Mouse (Mus musculus): Measurements from ENCODE around the gene Barx1. TPM values are rescaled to one million over a fixed set of nuclear protein-coding genes. Genes with fewer than 3 reads are reported as not detected.

Gene Barx1
- polyA plus RNA-seq (2017; shearing (Covaris generic)), result not detected

DNA sequence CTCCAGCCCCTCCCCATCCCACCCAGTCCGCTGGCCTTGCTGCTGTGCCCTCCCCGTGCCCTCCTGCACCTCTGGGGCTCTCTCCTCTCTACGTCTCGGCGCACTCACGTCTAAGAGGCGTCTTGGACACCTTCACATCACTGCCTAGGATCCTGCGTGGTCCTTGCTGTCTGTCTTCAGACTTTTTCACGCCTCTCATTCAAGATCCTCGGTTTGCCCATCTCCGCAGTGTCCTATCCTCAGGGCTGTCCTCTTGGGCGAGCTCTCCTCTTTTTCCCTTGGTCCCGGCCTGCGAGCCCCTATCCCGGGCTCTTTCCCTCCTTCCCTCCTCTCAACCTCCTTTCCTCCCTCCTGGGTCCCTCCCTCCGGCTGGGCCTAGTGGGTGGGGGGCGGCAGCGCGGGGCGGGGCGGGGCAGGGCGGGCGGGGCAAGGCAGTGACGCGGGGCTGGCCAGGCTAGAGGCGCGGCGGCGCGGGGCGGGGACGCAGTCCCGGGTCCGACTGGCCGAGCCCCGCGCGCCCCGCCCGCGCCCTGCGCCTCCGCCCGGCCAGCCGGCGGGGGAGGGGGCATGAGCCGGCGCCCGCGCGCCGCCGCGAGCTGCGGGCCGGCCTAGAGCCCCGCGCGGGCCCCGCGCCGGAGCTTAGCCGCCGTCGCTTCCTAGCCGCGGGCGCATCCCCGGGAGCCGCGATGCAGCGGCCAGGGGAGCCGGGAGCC is at the start of gene Barx1:
Gene Barx1, plus strand, starts transcription at position 568 of the 713 bp plus-strand sequence.
- no peak for ATAC-seq

GRCm38 (mm10) chr13:48614525-48614924 is 48.3 kb upstream of the Barx1 start:
- no peak for ATAC-seq

GRCm38 (mm10) chr13:48617774-48618173 is 45.0 kb upstream of the Barx1 start:
- no peak for ATAC-seq

GRCm38 (mm10) chr13:48618890-48619289 is 43.9 kb upstream of the Barx1 start:
- no peak for ATAC-seq

DNA sequence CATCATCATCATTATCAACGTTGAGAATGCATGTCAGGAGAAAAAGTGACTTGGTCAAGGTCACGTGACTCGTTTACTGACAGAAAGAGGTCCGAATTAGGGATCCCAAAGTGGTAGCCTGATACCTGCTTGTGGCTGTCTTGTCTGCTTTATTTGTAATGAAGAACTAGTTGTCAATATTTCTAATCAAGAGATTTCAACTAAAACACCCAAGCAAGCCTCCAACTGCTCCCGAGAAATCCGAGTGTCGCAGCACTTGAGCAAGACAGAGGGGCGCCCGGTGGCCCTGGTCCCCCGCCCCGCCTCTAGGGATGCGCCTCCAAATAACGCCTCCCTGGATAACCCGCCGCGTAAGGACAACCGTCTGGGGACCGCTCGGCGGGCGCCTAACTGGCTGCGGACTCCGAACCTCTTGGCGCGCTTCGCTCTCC is 37.8 kb upstream of the Barx1 start:
- peak; percentile 25 for ATAC-seq

DNA sequence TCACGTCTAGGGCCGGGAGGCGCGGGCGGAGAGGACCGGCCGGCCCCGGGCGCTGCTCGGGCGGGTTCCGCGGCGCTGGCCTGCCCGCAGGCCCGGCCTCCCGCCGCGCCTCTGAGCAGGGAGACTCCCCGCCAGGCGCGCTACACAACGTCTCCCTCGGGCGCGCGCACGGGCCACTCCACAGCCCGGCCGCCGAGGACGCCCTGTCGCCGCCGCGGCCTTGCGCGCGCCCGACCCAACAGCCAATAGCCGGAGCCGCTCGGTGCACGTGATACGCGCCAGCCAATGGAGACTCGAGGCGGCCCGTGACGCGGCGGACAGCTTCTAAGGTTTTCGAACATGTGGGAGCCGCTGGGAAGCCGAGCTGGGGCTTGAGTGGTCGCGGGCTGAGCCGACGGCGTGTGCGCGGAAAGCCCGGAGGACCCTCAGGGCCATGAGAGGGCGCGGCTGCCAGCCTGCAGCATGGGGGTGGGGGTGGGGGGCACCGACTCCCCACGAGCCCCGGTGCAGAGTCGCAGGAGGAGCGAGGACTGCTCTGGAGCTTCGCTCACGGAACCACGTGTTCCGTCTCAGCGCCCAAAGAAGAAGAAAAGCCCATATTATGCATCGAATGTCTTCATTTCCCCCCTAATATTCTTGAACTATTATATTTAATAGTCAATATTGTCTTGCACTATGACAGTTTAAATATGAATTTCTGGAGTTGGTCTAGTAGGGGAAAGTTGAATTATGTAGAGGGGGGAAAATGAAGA is 37.2 kb upstream of the Barx1 start, which contains the start of gene Ptpdc1:
Gene Ptpdc1, minus strand, starts transcription at position 232 of the 752 bp plus-strand sequence.
- peak; percentile 99 for ATAC-seq

GRCm38 (mm10) chr13:48631691-48632090 is 31.1 kb upstream of the Barx1 start:
- ATAC-seq, result no peak

GRCm38 (mm10) chr13:48637706-48638105 is 25.1 kb upstream of the Barx1 start:
- no peak for ATAC-seq

DNA sequence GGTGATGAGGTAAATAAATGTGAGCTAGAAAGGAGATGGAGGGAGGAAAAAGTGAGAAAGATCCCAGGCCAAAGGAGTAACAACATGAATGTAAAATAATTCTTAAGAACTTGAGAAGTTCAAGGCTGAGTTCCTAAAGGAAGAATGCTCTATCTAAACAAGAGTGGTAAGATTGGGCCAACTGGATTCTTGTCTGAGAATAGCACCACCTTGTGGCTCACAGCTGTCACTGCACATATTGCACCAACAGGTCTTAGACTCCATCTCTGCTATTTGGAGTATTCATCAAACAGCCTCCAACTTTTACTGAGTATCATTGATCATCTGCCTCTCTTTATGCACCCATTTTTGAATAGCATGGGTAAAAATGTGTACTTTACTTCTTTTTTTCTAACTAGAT is 23.2 kb upstream of the Barx1 start:
- ATAC-seq, result peak; percentile 73

GRCm38 (mm10) chr13:48643072-48643471 is 19.7 kb upstream of the Barx1 start:
- ATAC-seq, result no peak

- ATAC-seq, result no peak
Observed at GRCm38 (mm10) chr13:48643991-48644390, 18.8 kb upstream of the Barx1 start.

- no peak for ATAC-seq
Observed at GRCm38 (mm10) chr13:48646696-48647095, 16.1 kb upstream of the Barx1 start.

DNA sequence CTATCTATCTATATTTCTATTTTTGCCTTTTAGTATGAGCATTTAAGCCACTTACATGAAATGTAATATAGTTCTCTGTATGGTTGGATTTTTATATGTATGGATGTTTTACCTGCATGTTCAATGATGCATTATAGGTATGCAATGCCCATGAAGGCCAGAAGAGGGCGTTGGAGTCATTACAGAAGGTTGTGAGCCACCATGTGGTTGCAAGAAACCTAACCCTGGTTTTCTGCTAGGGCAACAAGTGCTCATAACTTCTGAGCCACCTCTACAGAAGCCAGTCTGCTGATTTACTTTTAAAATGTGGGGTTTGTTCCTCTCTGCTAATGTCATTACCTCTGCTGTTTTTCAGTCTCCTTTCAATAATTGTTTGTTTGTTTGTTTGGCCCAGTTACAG is 12.2 kb upstream of the Barx1 start:
- ATAC-seq, result no peak

- no peak for ATAC-seq
Observed at GRCm38 (mm10) chr13:48651132-48652065, 11.4 kb upstream of the Barx1 start.

DNA sequence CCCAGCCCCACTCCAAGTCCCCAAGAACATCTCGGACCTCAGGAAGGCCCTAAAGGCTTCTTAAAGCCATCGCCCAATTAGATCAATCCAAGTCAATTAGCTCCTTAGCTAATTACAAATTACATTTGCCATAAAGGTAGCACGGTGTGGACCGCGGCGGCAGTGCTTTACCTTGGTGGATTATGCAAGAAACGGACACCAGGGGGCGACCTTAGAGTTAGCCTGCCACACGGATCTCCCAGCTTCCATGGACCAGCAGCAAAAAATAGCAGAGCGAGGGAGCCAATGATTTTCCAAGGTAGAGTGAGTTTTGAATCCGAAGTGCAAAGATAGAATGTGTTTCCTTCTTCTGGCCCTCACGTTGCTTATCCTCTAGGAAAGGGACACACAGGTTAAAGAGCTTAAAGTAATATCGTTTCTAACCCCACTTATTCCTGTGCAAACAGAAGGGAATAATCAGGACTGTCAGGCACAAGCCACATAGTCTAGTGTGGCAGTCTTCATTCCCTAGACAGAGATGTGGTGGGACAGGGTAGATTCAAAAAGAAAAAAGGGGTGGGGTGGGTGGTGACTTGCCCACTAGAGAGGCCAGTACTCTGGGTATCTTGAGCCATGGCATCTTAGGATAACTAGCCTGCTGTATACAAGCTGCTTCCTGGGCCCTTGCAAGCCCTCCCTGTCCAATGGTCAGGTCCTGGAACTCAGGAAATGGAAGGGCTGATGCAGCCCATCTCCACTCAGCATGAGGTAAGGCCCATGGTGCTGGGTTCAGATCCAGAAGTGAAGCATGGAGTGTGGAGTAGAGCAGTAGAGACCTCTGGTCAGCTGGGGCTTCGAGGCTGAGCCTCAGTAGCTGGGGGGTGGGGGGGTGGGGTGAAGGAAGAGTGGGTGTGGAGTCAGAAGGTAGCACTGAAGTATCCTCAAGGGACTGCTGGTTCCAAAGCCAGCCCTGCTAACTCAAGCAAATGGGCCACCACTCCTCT is 8.7 kb upstream of the Barx1 start:
- ATAC-seq, result peak; percentile 65

DNA sequence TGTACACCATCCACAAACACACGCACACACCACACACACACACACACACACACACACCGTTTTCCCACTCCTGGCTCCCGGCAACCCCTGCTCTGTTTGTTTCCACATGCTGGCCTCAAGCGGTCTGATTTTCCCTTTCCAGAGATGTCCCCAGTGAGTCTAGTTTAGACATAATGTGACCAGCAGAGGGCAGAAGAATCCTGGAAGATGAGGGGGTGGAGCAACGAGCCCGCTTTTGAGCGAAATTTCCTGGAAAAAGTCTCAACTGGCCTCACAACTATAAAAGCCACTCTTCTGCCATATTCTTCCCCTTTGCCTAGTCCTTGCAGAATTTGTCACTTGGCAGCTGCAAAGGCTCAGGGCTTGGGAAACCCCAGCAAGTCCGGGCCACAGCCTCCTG is 7.2 kb upstream of the Barx1 start:
- ATAC-seq, result peak; percentile 38

DNA sequence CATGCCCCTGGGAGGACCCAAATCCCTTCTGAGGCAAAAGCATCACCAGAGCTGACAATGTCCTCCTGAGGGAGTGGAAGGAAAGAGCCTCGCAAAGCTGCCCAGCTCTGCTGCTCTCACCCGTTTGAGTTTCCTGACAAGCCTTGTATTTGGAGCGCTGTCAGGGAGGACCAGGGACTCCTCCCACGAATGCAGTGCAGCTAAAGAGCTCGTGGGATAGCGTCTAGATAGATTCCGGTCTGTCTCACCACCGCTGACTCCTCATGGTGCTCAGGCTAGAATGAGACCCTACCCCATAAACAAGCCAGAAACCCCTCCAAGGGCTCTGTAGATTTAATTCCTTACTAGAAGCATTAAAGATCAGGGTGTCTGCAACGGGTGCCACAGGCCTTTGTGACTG is 5.0 kb upstream of the Barx1 start:
- ATAC-seq, result no peak

DNA sequence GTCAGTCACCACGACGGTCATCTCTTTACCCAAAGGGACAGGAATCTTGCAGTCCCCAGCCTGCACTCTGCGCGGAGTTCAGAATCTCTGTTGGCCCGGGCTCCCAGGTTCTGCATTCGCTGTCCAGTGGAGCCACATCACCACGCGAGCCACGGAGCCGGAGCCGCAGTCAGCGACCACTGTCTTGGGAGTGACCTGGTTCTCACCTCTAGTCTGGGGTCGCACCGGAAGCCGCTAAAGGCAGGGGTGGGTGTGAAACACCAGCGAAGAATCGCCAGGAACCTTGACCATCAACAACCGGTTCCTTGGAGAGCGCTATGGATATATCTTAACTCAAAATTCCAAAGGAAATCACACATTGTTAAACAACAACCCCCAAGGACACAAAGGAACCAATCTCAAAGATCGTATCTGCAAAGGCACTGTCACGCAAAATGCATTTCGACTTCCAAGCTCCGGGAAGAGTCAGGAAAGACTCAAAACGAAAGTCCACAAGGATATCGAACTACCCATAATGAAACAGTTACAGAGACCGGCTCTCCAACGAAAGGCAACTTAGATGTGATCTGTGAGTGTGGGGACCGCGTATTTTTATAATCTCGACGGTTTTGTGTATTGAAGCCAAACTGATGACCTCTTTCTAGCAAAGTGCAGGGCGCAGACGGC is 4.1 kb upstream of the Barx1 start:
- ATAC-seq, result no peak

GRCm38 (mm10) chr13:48659254-48660220 is 3.3 kb upstream of the Barx1 start:
- no peak for ATAC-seq

GRCm38 (mm10) chr13:48660221-48660734 is 2.5 kb upstream of the Barx1 start:
- no peak for ATAC-seq

All from inflammation-experienced regulatory T-cells, adult 6 months (primary cell).